Mouse (Mus musculus): ENCODE data around the gene Vmn2r70.

DNA sequence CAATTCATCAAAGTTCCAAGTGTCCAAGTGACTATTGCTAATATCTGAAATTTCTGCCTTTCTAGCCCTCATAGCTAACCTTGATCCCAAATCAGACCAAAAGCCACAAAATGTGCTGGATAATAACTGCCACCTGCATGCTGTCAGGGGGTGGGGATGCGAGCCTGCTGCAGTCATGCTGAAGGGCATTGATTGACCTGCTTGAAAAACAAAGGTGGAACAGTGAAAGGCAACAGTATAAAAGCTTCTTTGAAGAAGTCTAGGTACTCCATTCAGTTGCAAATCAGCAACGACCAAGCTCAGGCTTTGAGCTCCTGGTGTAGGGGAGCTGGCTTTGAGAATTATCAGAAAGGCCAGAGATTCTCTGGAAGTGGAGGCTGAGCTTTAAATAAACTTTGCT, 25.9 kb downstream of the Vmn2r70 start:
- TF ChIP-seq POLR2A (IDR thresholded peaks at IDR 0.05; ENCODE audit: insufficient read length, low read depth), result no peak
- no peak for TF ChIP-seq MYOG (IDR thresholded peaks at IDR 0.05; ENCODE audit: control insufficient read depth in 1 of 3, insufficient read depth in 1 of 3, insufficient read length in 2 of 3, low read depth in 2 of 3)
- no peak for TF ChIP-seq E2F4 (IDR thresholded peaks at IDR 0.05; ENCODE audit: insufficient read depth)
- TF ChIP-seq MAX (IDR thresholded peaks at IDR 0.05; ENCODE audit: low read depth), result no peak
- TF ChIP-seq USF1 (IDR thresholded peaks at IDR 0.05; ENCODE audit: low read depth), result no peak
- TF ChIP-seq TCF12 (IDR thresholded peaks at IDR 0.05; ENCODE audit: insufficient read depth, poor library complexity, severe bottlenecking), result no peak
- TF ChIP-seq MYOD1 (IDR thresholded peaks at IDR 0.05; ENCODE audit: control insufficient read depth in 1 of 3, insufficient read length in 2 of 3, low read depth in 2 of 3), result no peak
- TF ChIP-seq TCF3 (IDR thresholded peaks at IDR 0.05; ENCODE audit: insufficient read length, low read depth), result no peak
- TF ChIP-seq CEBPB (IDR thresholded peaks at IDR 0.05; ENCODE audit: insufficient read depth, poor library complexity, severe bottlenecking), result no peak
- no peak for TF ChIP-seq POLR2AphosphoS2 (IDR thresholded peaks at IDR 0.05; ENCODE audit: insufficient read length, low read depth)
- TF ChIP-seq SRF (IDR thresholded peaks at IDR 0.05; ENCODE audit: control insufficient read depth, insufficient read length, low read depth), result no peak
- no peak for TF ChIP-seq REST (IDR thresholded peaks at IDR 0.05; ENCODE audit: insufficient read depth, insufficient read length)

All from myocyte (in vitro differentiated cells).